Mouse (Mus musculus) brain, embryonic 14.5 days (tissue): Measurements from ENCODE around the gene Gng7.

Experiments
- CTCF ChIP-seq: fragments of 200-500 bp; IDR thresholded peaks from 2 replicates; pipeline ENCODE4 v1.5.1; 2012; ENCODE audit warnings: inconsistent platforms, mild to moderate bottlenecking, moderate library complexity, borderline replicate concordance; ENCODE audit not compliant: insufficient read depth, insufficient read length; ENCODE audit errors: extremely low read depth
- POLR2A ChIP-seq: fragments of 200-500 bp; IDR thresholded peaks from 2 replicates; pipeline ENCODE4 v1.6.1; 2012; ENCODE audit warnings: mild to moderate bottlenecking, inconsistent platforms, borderline replicate concordance; ENCODE audit not compliant: poor library complexity, insufficient read depth, insufficient read length, severe bottlenecking; ENCODE audit errors: extremely low read depth

GRCm38 (mm10) chr10:80996501-80996900, 18.2 kb downstream of the Gng7 start:
- TF ChIP-seq POLR2A (no peak), CTCF (no peak)
